Mouse (Mus musculus): Measurements from ENCODE around the gene Kif2c. TPM values are rescaled to one million over a fixed set of nuclear protein-coding genes. Genes with fewer than 3 reads are reported as not detected.
A peak's percentile ranks its signal among the peaks of the same experiment; 100 is the strongest.

Gene Kif2c
- total RNA-seq, 2 experiments from 2014 or later, result 16.0 to 16.5 TPM

DNA sequence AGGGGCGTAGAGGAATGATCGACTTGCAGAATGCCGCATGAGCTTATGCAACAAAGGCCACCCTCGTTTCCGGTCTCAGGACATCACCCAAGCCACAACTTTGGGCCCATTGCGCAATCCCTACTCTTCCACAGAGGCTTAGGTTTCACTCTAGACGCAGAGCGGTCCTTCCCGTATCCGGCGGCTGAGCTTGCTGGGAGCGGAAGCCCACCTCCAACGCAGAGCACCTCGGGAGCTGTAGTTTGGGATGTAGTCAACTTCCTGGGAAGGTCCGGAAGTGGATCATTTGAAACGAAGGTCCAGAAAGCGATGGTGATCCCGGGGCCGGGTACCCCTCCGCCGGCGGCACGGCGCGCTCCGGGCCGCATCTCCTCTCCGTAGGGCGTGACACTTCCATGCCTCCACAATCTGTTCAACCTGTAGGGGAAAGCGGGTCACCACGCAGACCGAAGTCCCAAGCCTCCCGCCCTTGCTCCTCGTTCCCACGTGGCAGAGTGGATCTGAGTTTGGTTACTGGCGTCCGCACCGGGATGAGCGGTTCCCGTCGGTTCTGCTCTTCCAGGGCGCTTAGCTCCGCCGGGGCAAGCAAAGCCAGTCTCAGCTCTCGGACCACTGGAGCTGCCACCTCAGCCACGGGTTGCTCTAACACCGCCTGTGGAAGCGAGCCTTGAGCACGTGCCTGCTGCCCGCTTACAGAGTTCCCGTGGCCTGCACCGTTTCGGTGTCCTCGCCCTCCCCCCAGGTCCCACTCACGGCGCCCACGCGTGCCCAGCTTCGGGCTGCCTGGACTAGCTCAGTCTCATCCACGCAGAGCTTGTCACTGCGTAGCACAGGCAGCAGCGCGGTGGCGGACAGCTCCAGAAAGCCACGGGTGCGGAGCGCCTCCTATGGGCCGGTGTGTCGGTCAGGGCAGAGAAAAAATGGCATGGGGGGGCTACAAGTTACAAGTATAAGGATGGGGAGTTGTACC is 61.7 kb downstream of the Kif2c start:
- DNase-seq (ENCODE audit: low spot score in 2 of 2), result peak; percentile 72 to 86

DNA sequence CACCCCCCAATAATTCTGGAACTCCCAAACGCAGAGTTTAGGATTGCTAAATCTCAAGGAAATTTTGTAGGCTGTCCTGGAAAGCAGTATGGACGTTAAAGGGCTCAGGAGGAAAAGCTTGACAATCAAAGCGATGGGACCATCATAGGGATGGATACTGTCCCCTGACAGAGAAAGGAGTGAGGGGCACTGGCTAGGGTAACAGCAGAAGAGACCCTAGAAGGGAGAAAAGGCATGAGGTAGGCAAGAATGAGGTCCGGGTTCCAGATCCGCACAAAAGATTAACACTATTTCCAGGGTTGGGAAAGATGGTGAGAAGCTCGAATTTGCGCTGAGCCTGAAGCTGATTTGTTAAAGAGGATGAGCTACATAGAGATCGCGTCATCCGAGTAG is 62.4 kb downstream of the Kif2c start:
- DNase-seq (ENCODE audit: low spot score in 2 of 2), result no peak

DNA sequence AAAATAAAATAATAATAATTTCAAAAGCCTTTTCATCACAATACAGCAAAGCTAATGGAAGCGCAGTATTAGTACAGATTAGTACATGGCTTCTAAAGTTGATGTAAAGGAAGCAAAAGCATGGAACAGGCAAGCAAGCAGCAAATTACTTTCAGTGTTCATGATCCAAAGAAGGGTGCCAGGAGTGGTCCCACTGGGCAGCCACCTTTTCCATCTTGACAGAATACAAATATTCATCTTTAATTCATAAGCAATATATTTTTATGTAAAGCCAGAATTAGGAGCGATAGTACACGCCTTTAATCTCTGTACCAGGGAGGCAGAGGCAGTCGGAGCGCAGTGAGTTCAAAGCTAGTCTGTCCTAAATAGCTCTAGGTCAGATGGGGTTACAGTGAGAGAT is 62.8 kb downstream of the Kif2c start:
- DNase-seq (ENCODE audit: low spot score in 2 of 2), result no peak

DNA sequence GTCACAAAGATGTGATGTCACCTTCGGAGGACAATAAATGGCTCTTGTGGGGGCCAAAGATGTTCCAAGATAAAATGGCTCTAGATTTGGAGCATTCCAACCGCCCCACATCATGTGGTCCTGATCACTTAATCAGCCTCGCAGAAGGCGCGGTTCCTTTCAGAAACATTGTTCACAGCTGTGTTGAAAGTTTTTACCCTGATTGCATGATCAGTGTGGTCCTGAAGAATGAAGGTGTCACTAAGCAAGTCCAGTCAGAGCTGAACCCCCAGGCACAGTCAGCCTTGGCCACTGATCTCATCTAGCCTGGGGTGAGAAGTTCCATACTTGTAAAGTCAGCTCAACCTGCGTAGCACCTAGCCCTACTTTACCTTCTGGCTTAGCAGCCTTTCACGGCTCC is 64.5 kb downstream of the Kif2c start:
- DNase-seq (ENCODE audit: low spot score in 2 of 2), result no peak

DNA sequence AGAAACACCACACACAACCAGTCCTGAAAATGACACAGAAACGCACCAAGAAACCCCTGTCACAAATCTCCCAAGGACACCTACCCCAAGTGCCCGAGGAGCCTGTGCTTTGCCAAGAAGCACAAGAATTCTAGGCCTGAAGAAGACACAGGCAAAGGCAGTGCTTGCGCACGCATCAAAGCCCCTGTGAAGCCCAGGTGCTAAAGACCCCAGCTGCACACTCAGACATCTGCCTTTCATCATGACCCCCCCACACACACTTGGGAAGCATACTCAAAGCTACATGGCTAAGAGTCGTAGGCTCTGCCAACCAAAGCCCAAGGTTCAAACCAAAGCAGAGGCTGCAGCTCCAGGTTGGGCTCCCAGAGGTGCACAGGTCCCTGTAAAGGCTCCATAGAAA is 66.8 kb downstream of the Kif2c start:
- DNase-seq (ENCODE audit: low spot score in 2 of 2), result no peak

DNA sequence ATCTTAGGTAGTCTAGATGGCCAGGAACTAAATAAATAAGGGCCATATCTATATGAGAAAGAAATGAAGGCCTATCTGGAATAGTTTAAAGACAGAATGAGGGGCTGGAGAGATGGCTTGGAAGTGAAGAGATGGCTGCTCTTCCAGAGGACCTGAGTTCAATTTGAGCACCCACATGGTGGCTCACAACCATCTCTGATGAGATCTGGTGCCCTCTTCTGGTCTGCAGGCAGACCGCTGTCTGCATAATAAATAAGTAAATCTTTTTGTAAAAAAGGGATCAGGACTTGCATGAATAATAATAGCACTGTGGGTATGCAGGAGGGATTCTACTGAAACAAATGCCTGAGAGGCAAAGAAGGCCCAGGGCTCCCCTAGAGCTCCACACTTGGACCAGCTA is 69.2 kb downstream of the Kif2c start:
- no peak for DNase-seq (ENCODE audit: low spot score in 2 of 2)

DNA sequence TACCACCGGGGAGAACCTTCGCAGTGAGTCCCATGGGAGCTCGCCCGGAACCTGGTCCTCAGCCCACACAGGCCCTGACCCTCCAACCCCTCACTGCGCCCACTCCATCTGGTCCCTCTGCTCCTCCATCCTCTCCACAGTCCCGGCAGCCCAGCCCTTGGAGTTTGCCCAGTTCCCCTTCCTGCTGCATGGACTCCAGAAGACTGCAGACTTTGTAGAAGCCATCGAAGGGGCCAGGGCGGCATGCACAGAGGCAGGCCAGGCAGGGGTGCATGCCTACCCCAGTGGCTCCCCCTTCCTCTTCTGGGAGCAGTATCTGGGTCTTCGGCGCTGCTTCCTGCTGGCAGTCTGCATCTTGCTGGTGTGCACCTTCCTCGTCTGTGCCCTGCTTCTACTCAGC is 71.5 kb downstream of the Kif2c start:
- no peak for DNase-seq (ENCODE audit: low spot score in 2 of 2)

DNA sequence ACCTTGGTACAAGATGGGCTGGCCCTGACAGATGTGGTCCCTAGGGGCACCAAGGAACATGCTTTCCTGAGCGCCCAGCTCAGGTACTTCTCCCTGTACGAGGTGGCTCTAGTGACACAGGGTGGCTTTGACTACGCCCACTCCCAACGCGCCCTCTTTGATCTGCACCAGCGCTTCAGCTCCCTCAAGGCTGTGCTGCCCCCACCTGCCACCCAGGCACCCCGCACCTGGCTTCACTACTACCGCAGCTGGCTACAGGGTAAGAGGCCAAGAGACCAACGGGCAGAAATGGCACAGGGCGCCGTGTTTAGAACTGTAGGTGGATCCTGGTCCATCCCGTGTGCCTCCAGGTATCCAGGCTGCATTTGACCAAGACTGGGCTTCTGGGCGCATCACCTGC is 72.2 kb downstream of the Kif2c start:
- no peak for DNase-seq (ENCODE audit: low spot score in 2 of 2)

Small RNA genes lying within 50 kb of the gene (microRNA-seq; reads per million reads assigned to microRNA genes)
- gene Gm22398, result not detected

Other genes starting within 250 kb of the Kif2c start
- 100 to 1,000 TPM; 136 to 141 TPM for gene Urod, start 188.2 kb downstream of the Kif2c start, total RNA-seq (2021)
- gene Hectd3, start 187.3 kb downstream of the Kif2c start, total RNA-seq (2021), result 10 to 100 TPM; 27.0 to 32.6 TPM
- gene Eif2b3, start 163.2 kb downstream of the Kif2c start, total RNA-seq (2021), result 10 to 100 TPM; 32.9 to 34.1 TPM
- gene Ptch2, start 86.6 kb downstream of the Kif2c start, total RNA-seq (2021), result 10 to 100 TPM; 13.3 to 14.2 TPM
- gene Btbd19, start 56.9 kb downstream of the Kif2c start, total RNA-seq (2021), result 10 to 100 TPM in 1 of 2 experiments, 1 to 10 TPM in 1; 9.1 to 10.8 TPM
- gene Tctex1d4, start 55.8 kb downstream of the Kif2c start, total RNA-seq (2021), result not detected
- gene Plk3, start 48.7 kb downstream of the Kif2c start, total RNA-seq (2021), result 1 to 10 TPM; 4.8 to 5.7 TPM
- gene Rps8, start 26.4 kb downstream of the Kif2c start, total RNA-seq (2021), result 1,000 to 10,000 TPM; 1,506 to 1,548 TPM
- gene Tmem53, start 69.3 kb upstream of the Kif2c start, total RNA-seq (2021), result 10 to 100 TPM; 50.7 to 56.9 TPM
- 1 to 10 TPM; 2.0 to 2.3 TPM for gene Armh1, start 69.5 kb upstream of the Kif2c start, total RNA-seq (2021)

All from adrenal gland, postnatal 4 days (tissue).